Mouse (Mus musculus) neural tube, embryonic 11.5 days (tissue): ENCODE measurements around the gene Ccsap. TPM values are rescaled to one million over a fixed set of nuclear protein-coding genes. Genes with fewer than 3 reads are reported as not detected.

Experiments
- ATAC-seq: fragments of 200-750 bp; cut with Nextera tagmentation; 2 replicates; pipeline ENCODE4 v1.8.0; 2017; ENCODE audit warnings: moderate number of reproducible peaks, mild to moderate bottlenecking, moderate TSS enrichment, moderate library complexity; ENCODE audit not compliant: insufficient read depth, low FRiP score, low TSS enrichment
- DNase-seq: peaks from one replicate; pipeline ENCODE4 v3.0.0-alpha.2; 2015; ENCODE audit warnings: low spot score
- H3K27ac ChIP-seq: fragments of 300-500 bp; sonication (generic); 2 replicates; pipeline ENCODE4 v1.5.1; 2014; ENCODE audit warnings: low read depth, mild to moderate bottlenecking, low read length
- H3K27me3 ChIP-seq: fragments of 300-500 bp; sonication (generic); 2 replicates; pipeline ENCODE4 v1.6.1; 2014; ENCODE audit warnings: mild to moderate bottlenecking, low read length, mixed read lengths; ENCODE audit not compliant: control insufficient read depth, insufficient read depth
- H3K36me3 ChIP-seq: fragments of 300-500 bp; sonication (generic); 2 replicates; pipeline ENCODE4 v1.6.1; 2014; ENCODE audit warnings: mild to moderate bottlenecking, low read length, moderate library complexity, mixed read lengths; ENCODE audit not compliant: control insufficient read depth, insufficient read depth
- H3K4me1 ChIP-seq: fragments of 300-500 bp; sonication (generic); 2 replicates; pipeline ENCODE4 v1.6.1; 2014; ENCODE audit warnings: low read length, mixed read lengths; ENCODE audit not compliant: control insufficient read depth, insufficient read depth
- H3K4me2 ChIP-seq: fragments of 300-500 bp; sonication (generic); 2 replicates; pipeline ENCODE4 v1.6.1; 2014; ENCODE audit warnings: low read depth, mild to moderate bottlenecking, moderate library complexity
- H3K4me3 ChIP-seq: fragments of 300-500 bp; sonication (generic); 2 replicates; pipeline ENCODE4 v1.5.1; 2014; ENCODE audit warnings: low read depth, low read length
- H3K9ac ChIP-seq: fragments of 300-500 bp; sonication (generic); 2 replicates; pipeline ENCODE4 v1.6.1; 2014; ENCODE audit warnings: mild to moderate bottlenecking, low read length
- H3K9me3 ChIP-seq: fragments of 300-500 bp; sonication (generic); 2 replicates; pipeline ENCODE4 v1.6.1; 2016; ENCODE audit warnings: low read length; ENCODE audit not compliant: control insufficient read depth
- WGBS: fragments of 180-500 bp; shearing (Covaris S2); extraction: QIAGEN DNeasy Blood & Tissue Kit; methylation state at CpG from one replicate; pipeline ENCODE4 v1.1.7; 2014; 5-methylcytosine and 5-hydroxymethylcytosine counted together
- polyA plus RNA-seq: library from polyadenylated mRNA; unstranded; fragments of >200 nt; fragmentation: Nextera tagmentation; extraction: Ambion mirVana; gene quantifications from 2 replicates; pipeline ENCODE4 v1.2.1, GENCODE M21; 2014

The Ccsap gene
- polyA plus RNA-seq, 1 experiment from 2014 or later: 6.7 TPM

GRCm38 (mm10) chr8:123851590-123851989 lies 8.4 kb downstream of the Ccsap start:
- Histone ChIP-seq H3K4me3 (no peak overlapping the region), H3K27me3 (no peaks in the 10 kb centered on the region), H3K9me3 (no peaks in the 10 kb centered on the region), H3K27ac (no peak overlapping the region), H3K4me1 (peaks cover 3% of the 10 kb centered on the region; the same call in 1 of the 2 replicates), H3K4me2 (no peak overlapping the region), H3K9ac (no peak overlapping the region), H3K36me3 (no peaks in the 10 kb centered on the region)
- DNase-seq (no peak), ATAC-seq (no peak)
- WGBS: 38% methylated on average over 5 of the region's 5 CpGs

GRCm38 (mm10) chr8:123849352-123849751 lies 10.7 kb downstream of the Ccsap start:
- no peak for ATAC-seq
- WGBS: 80% methylated on average over 4 of the region's 4 CpGs

GRCm38 (mm10) chr8:123847546-123847945 lies 12.5 kb downstream of the Ccsap start:
- 74% methylated on average over 3 of the region's 3 CpGs for WGBS
- Histone ChIP-seq H3K9ac (no peak overlapping the region), H3K4me2 (no peak overlapping the region), H3K9me3 (no peaks in the 10 kb centered on the region), H3K4me1 (peaks cover 3% of the 10 kb centered on the region; the same call in 1 of the 2 replicates), H3K27ac (no peak overlapping the region), H3K27me3 (no peaks in the 10 kb centered on the region), H3K4me3 (no peak overlapping the region), H3K36me3 (no peaks in the 10 kb centered on the region)
- no peak for ATAC-seq
- DNase-seq: no peak

More at GRCm38 (mm10) chr8:123849352-123849751, 10.7 kb downstream of the Ccsap start:
- Histone ChIP-seq H3K9ac (no peak overlapping the region), H3K4me2 (no peak overlapping the region), H3K4me1 (peaks cover 3% of the 10 kb centered on the region; the same call in 1 of the 2 replicates), H3K36me3 (no peaks in the 10 kb centered on the region), H3K27me3 (no peaks in the 10 kb centered on the region), H3K4me3 (no peak overlapping the region), H3K9me3 (no peaks in the 10 kb centered on the region), H3K27ac (no peak overlapping the region)
- DNase-seq: no peak

GRCm38 (mm10) chr8:123846509-123846908 lies 13.5 kb downstream of the Ccsap start:
- Histone ChIP-seq H3K27me3 (no peaks in the 10 kb centered on the region), H3K4me1 (peaks cover 3% of the 10 kb centered on the region; the same call in 1 of the 2 replicates), H3K9ac (no peak overlapping the region), H3K27ac (no peak overlapping the region), H3K36me3 (no peaks in the 10 kb centered on the region), H3K4me2 (no peak overlapping the region), H3K4me3 (no peak overlapping the region), H3K9me3 (no peaks in the 10 kb centered on the region)
- ATAC-seq (no peak), DNase-seq (no peak)
- 88% methylated on average over 11 of the region's 12 CpGs for WGBS

- Histone ChIP-seq H3K4me1 (peaks cover 3% of the 10 kb centered on the region; the same call in 1 of the 2 replicates), H3K9ac (no peak overlapping the region), H3K27ac (no peak overlapping the region), H3K4me3 (no peak overlapping the region), H3K27me3 (no peaks in the 10 kb centered on the region), H3K36me3 (no peaks in the 10 kb centered on the region), H3K9me3 (no peaks in the 10 kb centered on the region), H3K4me2 (no peak overlapping the region)
- ATAC-seq (no peak), DNase-seq (no peak)
- WGBS: 93% methylated on average over 10 of the region's 10 CpGs
Measured at GRCm38 (mm10) chr8:123845991-123846390, 14.0 kb downstream of the Ccsap start.

GRCm38 (mm10) chr8:123845114-123845513 lies 14.9 kb downstream of the Ccsap start:
- 85% methylated on average over 13 of the region's 13 CpGs for WGBS
- H3K36me3 ChIP-seq: no peaks in the 10 kb centered on the region
- no peak overlapping the region for H3K27ac ChIP-seq
- H3K4me2 ChIP-seq: no peak overlapping the region
- no peaks in the 10 kb centered on the region for H3K9me3 ChIP-seq
- ATAC-seq (no peak), DNase-seq (no peak)
- peaks cover 3% of the 10 kb centered on the region; the same call in 1 of the 2 replicates for H3K4me1 ChIP-seq
- H3K9ac ChIP-seq: no peak overlapping the region
- no peaks in the 10 kb centered on the region for H3K27me3 ChIP-seq
- no peak overlapping the region for H3K4me3 ChIP-seq

- H3K27me3 ChIP-seq: no peaks in the 10 kb centered on the region
- no peak overlapping the region for H3K9ac ChIP-seq
- no peak overlapping the region for H3K4me3 ChIP-seq
- ATAC-seq: no peak
- H3K27ac ChIP-seq: no peak overlapping the region
- H3K36me3 ChIP-seq: no peaks in the 10 kb centered on the region
- H3K4me2 ChIP-seq: no peak overlapping the region
- 85% methylated on average over 7 of the region's 7 CpGs for WGBS
- H3K4me1 ChIP-seq: peaks cover 3% of the 10 kb centered on the region; the same call in 1 of the 2 replicates
- H3K9me3 ChIP-seq: no peaks in the 10 kb centered on the region
- no peak for DNase-seq
Measured at GRCm38 (mm10) chr8:123844341-123844740, 15.7 kb downstream of the Ccsap start.

GRCm38 (mm10) chr8:123842086-123842485 lies 17.9 kb downstream of the Ccsap start:
- H3K27ac ChIP-seq: no peak overlapping the region
- no peak for DNase-seq
- no peaks in the 10 kb centered on the region for H3K27me3 ChIP-seq
- H3K4me2 ChIP-seq: no peak overlapping the region
- no peak overlapping the region for H3K4me3 ChIP-seq
- H3K9me3 ChIP-seq: no peaks in the 10 kb centered on the region
- no peaks in the 10 kb centered on the region for H3K4me1 ChIP-seq
- ATAC-seq: no peak
- 0 out of 2 replicates have a peak, but pooled peaks cover 2% of the 10 kb centered on the region for H3K36me3 ChIP-seq
- H3K9ac ChIP-seq: no peak overlapping the region
- 87% methylated on average over 12 of the region's 12 CpGs for WGBS

- Histone ChIP-seq H3K27ac (no peak overlapping the region), H3K9ac (no peak overlapping the region), H3K4me1 (no peaks in the 10 kb centered on the region), H3K27me3 (no peaks in the 10 kb centered on the region), H3K4me3 (no peak overlapping the region), H3K9me3 (no peaks in the 10 kb centered on the region), H3K4me2 (no peak overlapping the region), H3K36me3 (0 out of 2 replicates have a peak, but pooled peaks cover 2% of the 10 kb centered on the region)
- DNase-seq: no peak
- WGBS: 92% methylated on average over 15 of the region's 15 CpGs
- no peak for ATAC-seq
Measured at GRCm38 (mm10) chr8:123840578-123841345, 19.2 kb downstream of the Ccsap start.
